Mouse (Mus musculus): ENCODE measurements around the gene Slc35a3.

DNA sequence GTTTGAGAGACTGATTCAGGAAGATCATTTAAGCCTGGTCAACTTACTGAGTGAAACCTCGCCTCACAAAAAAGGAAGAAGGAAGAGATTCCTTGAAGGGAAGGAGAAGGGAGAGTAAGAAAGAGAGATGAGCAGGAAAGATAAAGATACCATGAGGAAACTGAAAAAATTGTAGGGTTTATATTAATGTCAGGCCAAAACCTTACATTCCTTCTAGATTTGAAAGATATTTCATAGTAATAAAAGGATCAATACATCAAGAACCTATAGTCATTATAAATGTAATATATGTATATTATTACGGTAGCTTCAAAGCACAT, 17.0 kb downstream of the Slc35a3 start:
- TF ChIP-seq CTCF (IDR thresholded peaks at IDR 0.05; ENCODE audit: borderline replicate concordance, insufficient read depth, low read depth, low read length) (no peak), POLR2A (IDR thresholded peaks at IDR 0.05; ENCODE audit: borderline replicate concordance, insufficient read depth, low read length) (no peak)

All from cerebellum, adult 2 months (tissue).